Mouse (Mus musculus) midbrain, postnatal 0 days (tissue): ENCODE measurements at regions not wholly inside any gene's neighbourhood (a gene's known extent, or its start where the extent isn't known, plus 50 kb on each side); places are given as distances from the start of the nearest gene placed in this dataset.
A peak's percentile ranks its signal among the peaks of the same experiment; 100 is the strongest.

Experiments used
- ATAC-seq: fragments of 200-750 bp; cut with Nextera tagmentation; 2 replicates; pipeline ENCODE4 v1.8.0; 2017; ENCODE audit warnings: moderate number of reproducible peaks, mild to moderate bottlenecking, moderate TSS enrichment, moderate library complexity; ENCODE audit not compliant: low FRiP score
- DNase-seq: peaks from one replicate; pipeline ENCODE4 v3.0.0-alpha.2; 2015; ENCODE audit warnings: low spot score
- H3K27ac ChIP-seq: fragments of 300-500 bp; sonication (generic); 2 replicates; pipeline ENCODE4 v1.5.1; 2014; ENCODE audit warnings: low read depth, mild to moderate bottlenecking, low read length, mixed read lengths
- H3K27me3 ChIP-seq: fragments of 300-500 bp; sonication (generic); 2 replicates; pipeline ENCODE4 v1.6.1; 2014; ENCODE audit warnings: low read length, control low read depth, mixed read lengths; ENCODE audit not compliant: insufficient read depth
- H3K36me3 ChIP-seq: fragments of 300-500 bp; sonication (generic); 2 replicates; pipeline ENCODE4 v1.6.1; 2014; ENCODE audit warnings: low read length, control low read depth, mixed read lengths; ENCODE audit not compliant: insufficient read depth
- H3K4me1 ChIP-seq: fragments of 300-500 bp; sonication (generic); 2 replicates; pipeline ENCODE4 v1.6.1; 2014; ENCODE audit warnings: mild to moderate bottlenecking, control low read depth, antibody characterized with exemption, low read length, mixed read lengths; ENCODE audit not compliant: insufficient read depth
- H3K4me2 ChIP-seq: fragments of 300-500 bp; sonication (generic); 2 replicates; pipeline ENCODE4 v1.6.1; 2014; ENCODE audit warnings: low read depth, mild to moderate bottlenecking, low read length, mixed read lengths; ENCODE audit not compliant: poor library complexity, severe bottlenecking
- H3K4me3 ChIP-seq: fragments of 300-500 bp; sonication (generic); 2 replicates; pipeline ENCODE4 v1.5.1; 2014; ENCODE audit warnings: low read depth, mild to moderate bottlenecking, low read length, moderate library complexity
- H3K9ac ChIP-seq: fragments of 300-500 bp; sonication (generic); replicated peaks from 2 replicates; pipeline ENCODE4 v1.6.1; 2014; ENCODE audit warnings: mild to moderate bottlenecking, low read length, moderate library complexity, mixed read lengths; ENCODE audit not compliant: poor library complexity, severe bottlenecking
- H3K9me3 ChIP-seq: fragments of 300-500 bp; sonication (generic); 2 replicates; pipeline ENCODE4 v1.6.1; 2016; ENCODE audit warnings: low read length, control low read depth
- CTCF ChIP-seq: IDR thresholded peaks from 2 replicates; pipeline ENCODE4 v1.5.1; 2016; ENCODE audit warnings: antibody characterized with exemption, mild to moderate bottlenecking
- WGBS: fragments of 180-500 bp; shearing (Covaris S2); extraction: QIAGEN DNeasy Blood & Tissue Kit; methylation state at CpG from one replicate; pipeline ENCODE4 v1.1.7; 2014; 5-methylcytosine and 5-hydroxymethylcytosine counted together

DNA sequence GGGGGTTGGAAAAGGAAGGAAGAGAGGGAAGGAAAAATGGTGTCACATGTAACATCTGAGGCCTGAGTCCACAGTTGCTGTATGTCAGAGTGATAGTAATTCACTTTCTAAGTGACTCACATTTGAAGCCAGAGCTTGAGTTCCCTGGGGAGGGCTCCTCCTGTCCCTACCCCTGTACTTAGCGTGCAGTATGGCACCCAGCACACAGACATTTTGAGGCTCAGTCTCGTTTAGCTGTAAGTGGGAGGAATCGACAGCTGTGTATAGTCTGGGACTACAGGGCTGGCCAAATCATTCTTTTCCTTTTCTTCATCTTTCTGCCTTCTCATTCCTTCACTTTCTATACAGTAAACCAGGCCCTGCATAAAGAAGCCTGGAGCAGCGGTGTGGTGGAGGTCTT lies 202.4 kb upstream of the Sall1 start:
- no peak for TF ChIP-seq CTCF
- no peaks in the 10 kb centered on the region for H3K4me1 ChIP-seq
- WGBS = 85% methylated on average over 4 of the region's 4 CpGs

DNA sequence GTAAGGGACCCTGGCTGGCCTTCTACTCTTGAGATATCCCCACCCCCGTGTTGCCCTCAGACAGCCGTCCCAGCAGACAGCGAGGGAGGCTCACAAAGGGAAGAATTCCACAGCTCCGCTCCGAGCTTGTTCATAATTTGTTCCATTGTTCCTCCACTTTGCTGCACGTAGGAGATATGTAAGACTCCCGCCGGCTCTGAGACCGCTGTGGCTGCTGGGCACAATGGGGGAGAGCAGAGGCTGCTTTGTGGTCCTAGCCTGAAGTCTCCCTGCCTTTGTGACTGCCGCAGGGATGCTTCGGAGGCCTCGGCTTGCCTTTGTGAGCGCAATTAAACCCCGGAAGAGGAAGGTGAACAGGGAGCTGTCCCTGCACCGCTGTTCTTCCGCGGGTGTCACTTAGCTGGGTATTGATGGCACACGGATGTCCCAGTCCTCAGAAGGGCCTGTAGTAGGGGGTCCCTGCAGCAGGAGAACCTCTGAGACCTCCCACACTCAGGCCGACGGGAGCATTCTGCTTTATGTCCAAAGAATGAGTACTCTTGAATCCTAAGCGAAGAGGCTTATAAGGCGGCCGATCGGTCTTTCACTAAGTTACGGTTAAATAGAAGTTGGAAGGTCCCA lies 201.3 kb upstream of the Sall1 start:
- no peak overlapping the region for H3K27ac ChIP-seq
- H3K9me3 ChIP-seq = no peaks in the 10 kb centered on the region
- peak overlapping the region; percentile 29; the same call in 1 of the 2 replicates for H3K9ac ChIP-seq
- 13% methylated on average over 25 of the region's 25 CpGs for WGBS
- H3K4me3 ChIP-seq = no peak overlapping the region
- no peaks in the 10 kb centered on the region for H3K4me1 ChIP-seq
- H3K36me3 ChIP-seq = no peaks in the 10 kb centered on the region
- no peak for ATAC-seq
- peak overlapping the region; percentile 20 for H3K4me2 ChIP-seq
- DNase-seq = no peak
- TF ChIP-seq CTCF = no peak
- 0 out of 2 replicates have a peak, but pooled peaks cover 3% of the 10 kb centered on the region for H3K27me3 ChIP-seq

More for the DNA sequence above, 202.4 kb upstream of the Sall1 start:
- no peak overlapping the region for H3K4me2 ChIP-seq
- no peak for DNase-seq
- H3K36me3 ChIP-seq = no peaks in the 10 kb centered on the region
- H3K4me3 ChIP-seq = no peak overlapping the region
- no peak for ATAC-seq
- H3K27me3 ChIP-seq = 0 out of 2 replicates have a peak, but pooled peaks cover 3% of the 10 kb centered on the region
- H3K27ac ChIP-seq = no peak overlapping the region
- no peak overlapping the region for H3K9ac ChIP-seq
- no peaks in the 10 kb centered on the region for H3K9me3 ChIP-seq

DNA sequence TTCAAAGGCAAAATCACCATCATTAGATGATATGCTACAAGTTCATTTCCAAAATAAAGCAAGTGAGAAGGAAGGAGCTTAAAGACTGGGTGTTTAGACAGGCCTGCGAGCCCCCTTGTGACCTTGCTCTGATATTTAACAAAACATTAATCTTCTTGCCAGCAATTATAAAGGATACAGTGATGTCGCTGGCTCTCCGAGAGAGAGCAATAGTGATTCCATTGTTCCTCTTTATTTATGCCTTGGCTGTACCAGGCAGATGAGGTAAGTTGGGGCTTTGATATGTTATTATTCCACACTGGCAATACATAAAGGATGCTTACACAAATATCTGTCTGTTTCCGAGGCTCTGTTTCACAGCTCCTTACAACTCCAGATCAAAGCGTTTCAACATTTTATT lies 197.7 kb upstream of the Sall1 start:
- TF ChIP-seq CTCF = no peak
- 17% methylated on average over 5 of the region's 5 CpGs for WGBS
- no peak for DNase-seq

DNA sequence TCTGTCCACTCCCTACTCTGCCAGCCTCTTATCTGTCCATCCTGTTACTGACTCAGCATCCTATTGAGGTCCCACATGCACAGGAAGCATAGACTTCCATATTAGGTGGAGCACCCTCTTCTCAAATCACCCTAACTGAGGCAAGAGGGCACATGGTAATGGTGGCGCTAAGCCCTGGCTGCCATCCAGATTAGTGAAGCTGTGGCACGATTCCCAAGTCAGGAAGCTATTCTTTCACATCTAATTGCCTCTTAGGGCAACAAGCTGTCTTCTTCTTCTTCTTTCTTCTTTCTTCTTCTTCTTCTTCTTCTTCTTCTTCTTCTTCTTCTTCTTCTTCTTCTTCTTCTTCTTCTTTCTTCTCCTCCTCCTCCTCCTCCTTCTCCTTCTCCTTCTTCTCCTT lies 195.7 kb upstream of the Sall1 start:
- no peak overlapping the region for H3K4me3 ChIP-seq
- H3K27ac ChIP-seq = no peak overlapping the region
- no peak for DNase-seq
- 0 out of 2 replicates have a peak, but pooled peaks cover 3% of the 10 kb centered on the region for H3K27me3 ChIP-seq
- H3K9ac ChIP-seq = no peak overlapping the region
- H3K9me3 ChIP-seq = no peaks in the 10 kb centered on the region
- no peak overlapping the region for H3K4me2 ChIP-seq
- no peak for TF ChIP-seq CTCF
- ATAC-seq = no peak
- H3K4me1 ChIP-seq = no peaks in the 10 kb centered on the region
- no peaks in the 10 kb centered on the region for H3K36me3 ChIP-seq
- WGBS = 53% methylated on average over 2 of the region's 2 CpGs

More for the DNA sequence above, 197.7 kb upstream of the Sall1 start:
- H3K27ac ChIP-seq = no peak overlapping the region
- no peaks in the 10 kb centered on the region for H3K9me3 ChIP-seq
- H3K4me3 ChIP-seq = no peak overlapping the region
- 0 out of 2 replicates have a peak, but pooled peaks cover 3% of the 10 kb centered on the region for H3K27me3 ChIP-seq
- no peak overlapping the region for H3K9ac ChIP-seq
- no peaks in the 10 kb centered on the region for H3K36me3 ChIP-seq
- no peak for ATAC-seq
- H3K4me1 ChIP-seq = no peaks in the 10 kb centered on the region
- no peak overlapping the region for H3K4me2 ChIP-seq

DNA sequence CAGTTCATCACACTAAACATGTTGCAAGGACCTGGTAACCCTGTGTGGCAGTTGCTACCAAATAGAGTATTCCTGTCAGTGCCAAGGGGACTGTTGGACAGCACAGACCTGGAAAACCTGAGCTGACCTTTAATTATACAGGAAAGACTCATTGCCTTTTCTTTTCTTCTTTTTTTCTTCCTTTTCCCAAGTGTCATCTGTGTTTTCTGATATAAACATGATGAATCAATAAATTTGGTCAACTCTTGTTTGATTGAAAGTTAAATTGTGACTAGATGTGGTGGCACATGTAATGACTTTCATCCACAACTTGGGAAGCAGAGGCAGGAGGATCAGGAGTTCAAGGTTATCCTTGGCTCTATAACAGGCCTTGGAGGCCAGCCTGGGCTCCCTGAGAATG lies 190.1 kb upstream of the Sall1 start:
- no peak for TF ChIP-seq CTCF
- H3K27ac ChIP-seq = no peak overlapping the region
- DNase-seq = no peak
- no peak for ATAC-seq
- H3K36me3 ChIP-seq = no peaks in the 10 kb centered on the region
- H3K27me3 ChIP-seq = no peaks in the 10 kb centered on the region
- H3K4me3 ChIP-seq = no peak overlapping the region
- no peaks in the 10 kb centered on the region for H3K4me1 ChIP-seq
- no peak overlapping the region for H3K4me2 ChIP-seq
- no peaks in the 10 kb centered on the region for H3K9me3 ChIP-seq
- H3K9ac ChIP-seq = no peak overlapping the region

DNA sequence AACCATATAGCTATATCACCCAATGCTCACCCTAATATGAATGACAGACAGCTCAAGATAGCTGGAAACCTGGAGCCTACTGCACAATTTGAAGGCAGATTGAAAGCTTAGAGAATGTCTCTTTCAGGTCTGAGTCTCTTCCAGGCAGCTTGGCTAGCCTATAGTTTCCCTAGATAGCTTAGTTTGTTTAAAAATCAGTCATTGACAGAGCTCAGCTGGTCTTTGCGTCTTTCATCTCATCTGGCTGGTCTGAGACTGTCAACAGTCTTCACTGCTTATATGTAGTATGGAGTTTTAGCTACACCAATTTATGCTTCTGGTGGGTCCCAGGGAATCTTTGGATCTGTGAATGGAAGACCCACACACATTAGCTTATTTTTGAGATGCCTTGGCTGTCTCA lies 188.4 kb upstream of the Sall1 start:
- ATAC-seq = no peak
- H3K4me1 ChIP-seq = no peaks in the 10 kb centered on the region
- DNase-seq = no peak
- H3K9me3 ChIP-seq = no peaks in the 10 kb centered on the region
- no peaks in the 10 kb centered on the region for H3K36me3 ChIP-seq
- H3K4me2 ChIP-seq = no peak overlapping the region
- H3K27me3 ChIP-seq = no peaks in the 10 kb centered on the region
- no peak overlapping the region for H3K9ac ChIP-seq
- no peak for TF ChIP-seq CTCF
- H3K27ac ChIP-seq = no peak overlapping the region
- H3K4me3 ChIP-seq = no peak overlapping the region
- WGBS = 88% methylated on average over 1 of the region's 1 CpGs
